Mouse (Mus musculus) kidney, postnatal 14 days (tissue): ENCODE measurements around the gene Pkn1.

ENCODE experiments used
- DNase-seq: peaks from one replicate; pipeline ENCODE4 v3.0.0; 2022; ENCODE audit warnings: mixed read lengths

The Pkn1 gene

DNA sequence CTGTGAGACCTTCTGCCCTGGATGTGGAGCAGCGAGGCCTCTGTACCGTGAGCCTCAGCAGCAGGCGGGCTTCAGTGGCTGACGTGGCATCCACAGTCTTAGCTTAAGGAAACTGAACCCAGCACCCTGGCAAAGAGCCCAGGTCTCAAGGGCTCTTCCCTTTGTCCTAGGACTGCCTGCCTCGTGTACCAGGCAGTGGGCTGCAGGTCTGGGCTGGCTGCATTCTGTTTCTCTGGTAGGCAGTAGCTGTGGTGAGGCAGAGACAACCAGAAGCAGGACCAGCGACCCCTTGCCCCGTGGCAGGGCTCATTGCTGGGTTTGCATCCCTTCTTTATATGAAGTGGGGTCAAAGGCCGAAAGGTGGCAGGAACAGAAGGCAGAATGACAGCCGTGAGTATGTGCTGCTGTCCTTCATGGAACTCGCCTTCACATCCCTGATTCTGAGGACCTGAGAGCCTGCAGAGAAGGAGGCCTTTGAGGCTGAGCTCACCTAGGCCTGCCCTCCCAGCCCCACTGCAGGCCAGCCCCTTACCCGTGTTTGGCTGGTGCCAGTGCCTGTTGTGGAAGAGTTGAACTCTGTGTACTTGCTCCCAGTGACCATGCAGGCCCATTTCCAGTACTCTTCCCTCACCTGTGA, 24.6 kb upstream of the Pkn1 start:
- no peak for DNase-seq

DNA sequence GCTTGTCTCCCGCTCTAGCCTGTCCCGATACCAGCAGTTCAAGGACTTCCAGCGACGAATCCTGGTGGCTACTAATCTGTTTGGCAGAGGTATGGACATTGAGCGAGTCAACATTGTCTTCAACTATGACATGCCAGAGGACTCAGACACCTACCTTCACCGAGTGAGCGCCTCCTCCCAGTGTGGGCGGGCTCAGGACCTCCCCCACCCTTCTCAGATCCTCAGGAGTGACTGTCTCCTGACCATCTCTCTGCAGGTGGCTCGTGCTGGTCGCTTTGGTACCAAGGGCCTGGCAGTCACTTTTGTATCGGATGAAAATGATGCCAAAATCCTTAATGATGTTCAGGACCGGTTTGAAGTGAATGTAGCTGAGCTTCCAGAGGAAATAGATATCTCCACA, 23.7 kb upstream of the Pkn1 start:
- DNase-seq: no peak

GRCm38 (mm10) chr8:83721405-83722025, 22.5 kb upstream of the Pkn1 start:
- peak; percentile 88 for DNase-seq

- no peak for DNase-seq
These were observed 20.7 kb upstream of the Pkn1 start for GRCm38 (mm10) chr8:83719693-83720092.

DNA sequence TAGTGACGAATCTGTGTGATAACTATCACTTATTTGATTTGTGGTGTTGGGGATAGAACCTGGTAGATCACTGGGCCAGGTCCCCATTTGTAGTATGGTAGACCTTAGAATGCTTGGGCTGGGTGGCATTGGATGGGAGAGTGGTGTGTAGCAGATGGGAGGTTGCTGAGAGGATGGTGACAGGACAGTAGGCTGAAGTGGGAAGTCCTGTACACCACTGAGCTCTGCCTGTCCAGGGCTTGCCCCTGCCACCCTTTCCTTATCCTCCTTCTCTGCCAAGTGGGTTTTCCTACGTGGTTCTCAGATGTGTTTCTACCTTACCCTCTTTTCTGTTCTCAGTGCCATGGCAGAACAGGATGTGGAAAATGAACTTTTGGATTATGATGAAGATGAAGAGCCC, 20.1 kb upstream of the Pkn1 start:
- no peak for DNase-seq

DNA sequence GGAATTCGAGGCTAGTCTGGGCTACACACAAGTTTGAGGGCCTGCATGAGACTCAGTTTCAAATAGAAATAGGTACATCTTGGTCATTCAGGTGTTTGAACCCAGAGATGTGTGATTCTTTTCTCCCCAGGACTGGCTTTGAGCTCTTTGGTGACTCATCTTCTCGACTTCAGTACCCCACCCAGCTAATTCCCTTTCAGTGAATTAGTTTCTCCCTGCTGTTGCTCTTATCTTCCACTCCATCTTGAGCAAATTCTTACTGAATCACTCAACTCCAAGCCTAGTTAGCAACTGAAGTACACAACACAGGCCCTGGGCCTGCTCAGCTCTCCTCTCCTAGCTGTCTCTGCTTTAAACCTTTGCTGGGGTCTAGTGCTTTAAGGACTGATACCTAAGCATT, 17.6 kb upstream of the Pkn1 start:
- no peak for DNase-seq

DNA sequence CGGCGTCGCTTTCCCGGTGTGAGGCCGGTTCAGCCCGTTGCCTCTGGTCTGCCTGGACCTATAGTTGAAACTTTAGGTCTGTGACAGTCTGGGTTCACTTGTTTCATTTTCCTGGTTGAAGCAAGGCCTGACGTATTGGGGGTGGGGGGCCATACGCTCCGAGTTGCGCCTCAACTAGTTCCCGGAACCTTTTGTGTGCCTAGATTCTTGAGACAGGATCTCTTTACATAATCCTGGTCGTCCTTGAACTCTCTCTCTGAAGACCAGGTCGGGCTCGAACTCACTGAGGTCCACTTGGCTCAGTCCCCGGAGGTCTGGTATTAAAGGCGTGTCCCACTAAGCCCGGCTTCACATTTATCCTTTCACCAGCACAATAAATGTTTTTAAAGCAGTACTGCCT, 16.8 kb upstream of the Pkn1 start:
- DNase-seq: no peak

DNA sequence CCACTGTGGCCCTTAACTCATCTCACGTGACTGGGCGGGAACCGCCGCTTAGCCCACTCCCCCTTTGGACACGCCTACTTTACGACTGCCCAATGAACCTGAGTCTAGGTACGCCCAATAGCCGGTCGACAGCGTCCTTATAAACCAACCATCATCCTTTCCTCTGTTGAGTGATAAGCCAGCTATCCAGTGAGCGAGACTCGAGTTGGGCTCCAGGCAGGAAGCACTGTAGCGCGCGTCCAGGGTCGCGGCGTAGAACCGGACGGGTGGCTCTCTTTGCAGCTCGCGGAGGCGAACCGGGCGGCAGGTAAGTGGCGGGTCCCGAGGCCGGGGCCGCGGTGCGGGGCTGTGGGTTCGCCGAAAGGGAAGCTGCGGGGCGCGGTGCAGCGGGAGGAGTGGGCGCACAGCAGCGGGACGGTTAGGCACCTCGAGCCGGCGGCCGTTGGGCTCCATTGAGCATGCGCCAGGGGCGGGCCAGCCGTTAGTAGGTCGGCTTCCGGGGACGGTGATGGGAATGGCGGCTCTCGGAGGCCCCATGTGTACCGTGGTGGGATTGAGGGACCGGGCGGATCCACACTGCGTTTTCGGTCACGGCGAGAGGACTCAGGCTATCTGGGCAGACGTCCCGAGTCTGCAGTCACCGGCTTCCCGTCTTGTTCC, 16.2 kb upstream of the Pkn1 start, which contains the start of gene Ddx39:
Ddx39 (plus strand) TSS at position 147 of the 660 bp plus-strand sequence.
- peak; percentile 98 for DNase-seq

DNA sequence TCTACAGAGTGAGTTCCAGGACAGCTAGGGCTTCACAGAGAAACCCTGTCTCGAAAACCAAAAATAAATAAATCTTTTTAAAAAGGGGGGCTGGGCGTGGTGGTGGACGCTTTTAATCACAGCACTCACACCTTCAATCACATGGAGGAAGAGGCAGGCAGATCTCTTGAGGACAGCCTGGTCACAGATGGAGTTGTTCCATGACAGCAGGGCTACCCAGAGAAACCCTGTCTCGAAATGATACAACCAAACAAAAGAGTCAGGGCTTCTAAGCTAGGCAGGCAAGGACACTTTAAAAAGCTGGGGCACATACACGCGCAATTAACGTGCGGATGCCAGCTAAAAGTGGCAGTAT, 15.7 kb upstream of the Pkn1 start:
- no peak for DNase-seq

- no peak for DNase-seq
These were observed 8.6 kb upstream of the Pkn1 start for GRCm38 (mm10) chr8:83707554-83707953.

DNA sequence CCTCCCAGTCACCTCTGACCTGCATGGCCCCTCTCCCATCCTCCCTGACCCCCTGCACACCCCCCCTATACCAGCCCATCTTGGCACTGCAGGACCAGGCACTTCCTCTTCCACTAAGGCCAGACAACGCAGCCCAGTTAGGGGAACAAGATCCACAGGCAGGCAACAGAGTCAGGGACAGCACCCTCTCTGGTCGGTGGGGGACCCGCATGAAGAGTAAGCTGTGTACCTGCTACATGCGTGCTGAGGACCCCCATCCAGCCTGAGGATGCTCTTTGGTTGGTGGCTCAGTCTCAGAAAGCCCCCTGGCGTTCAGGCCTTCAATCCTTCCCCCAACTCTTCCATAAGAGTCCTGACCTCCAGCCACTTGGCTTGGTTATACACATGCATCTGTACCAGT, 7.4 kb upstream of the Pkn1 start:
- no peak for DNase-seq

- DNase-seq: no peak
These were observed 4.4 kb upstream of the Pkn1 start for GRCm38 (mm10) chr8:83703426-83703825.

GRCm38 (mm10) chr8:83700423-83701085, 1.6 kb upstream of the Pkn1 start:
- DNase-seq: no peak

GRCm38 (mm10) chr8:83699566-83699965, 587 bp upstream of the Pkn1 start:
- no peak for DNase-seq

GRCm38 (mm10) chr8:83698291-83698660, 703 bp downstream of the Pkn1 start:
- peak; percentile 56 for DNase-seq

GRCm38 (mm10) chr8:83697374-83698220, 1.4 kb downstream of the Pkn1 start:
- peak; percentile 81 for DNase-seq

- DNase-seq: peak; percentile 42
These were observed 3.5 kb downstream of the Pkn1 start for GRCm38 (mm10) chr8:83695351-83696106.

DNA sequence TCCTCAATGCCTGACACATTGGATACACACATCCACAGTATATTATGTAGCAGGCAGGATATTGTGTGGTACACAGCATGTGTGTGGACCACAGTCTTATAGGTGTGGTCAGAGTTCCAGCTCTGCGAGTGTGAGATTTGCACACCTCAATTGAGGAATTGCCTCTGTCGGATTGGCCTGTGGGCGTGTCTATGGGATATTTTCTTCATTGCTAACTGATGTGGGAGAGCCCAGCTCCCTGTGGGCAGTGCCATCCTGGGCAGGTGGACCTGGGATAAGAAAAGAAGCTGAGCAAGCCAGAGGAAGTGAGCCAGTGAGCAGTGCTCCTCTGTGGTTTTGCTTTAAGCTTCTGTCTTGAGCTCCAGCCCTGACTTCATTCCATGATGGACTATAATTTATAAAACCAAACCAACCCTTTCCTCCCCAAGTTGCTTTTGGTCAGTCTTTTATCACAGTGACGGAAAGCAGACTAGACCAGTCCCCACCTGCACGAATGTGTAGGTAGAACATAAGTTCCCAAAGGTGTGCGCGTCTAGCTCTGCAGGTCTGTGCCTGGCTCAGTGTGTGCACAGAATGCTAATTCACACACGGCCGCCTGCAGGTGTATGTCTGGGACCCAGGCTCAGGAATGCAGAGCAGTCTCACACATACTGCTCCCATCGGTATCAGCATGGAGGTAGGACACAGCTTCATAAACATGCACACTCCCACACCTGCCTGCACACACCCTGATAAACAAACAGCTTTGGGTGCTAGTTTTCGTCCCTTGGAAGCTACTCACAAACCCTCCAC, 4.4 kb downstream of the Pkn1 start:
- DNase-seq: peak; percentile 58

GRCm38 (mm10) chr8:83693609-83694236, 5.3 kb downstream of the Pkn1 start:
- DNase-seq: no peak

- no peak for DNase-seq
These were observed 9.7 kb downstream of the Pkn1 start for GRCm38 (mm10) chr8:83689264-83689663.

GRCm38 (mm10) chr8:83684517-83684916, 14.5 kb downstream of the Pkn1 start:
- DNase-seq: no peak
